Mouse (Mus musculus) kidney, adult 11 months (tissue): ENCODE results near the gene Mt2.

Experiments used
- DNase-seq: peaks from one replicate; pipeline ENCODE4 v3.0.0; 2022

Mt2 gene

DNA sequence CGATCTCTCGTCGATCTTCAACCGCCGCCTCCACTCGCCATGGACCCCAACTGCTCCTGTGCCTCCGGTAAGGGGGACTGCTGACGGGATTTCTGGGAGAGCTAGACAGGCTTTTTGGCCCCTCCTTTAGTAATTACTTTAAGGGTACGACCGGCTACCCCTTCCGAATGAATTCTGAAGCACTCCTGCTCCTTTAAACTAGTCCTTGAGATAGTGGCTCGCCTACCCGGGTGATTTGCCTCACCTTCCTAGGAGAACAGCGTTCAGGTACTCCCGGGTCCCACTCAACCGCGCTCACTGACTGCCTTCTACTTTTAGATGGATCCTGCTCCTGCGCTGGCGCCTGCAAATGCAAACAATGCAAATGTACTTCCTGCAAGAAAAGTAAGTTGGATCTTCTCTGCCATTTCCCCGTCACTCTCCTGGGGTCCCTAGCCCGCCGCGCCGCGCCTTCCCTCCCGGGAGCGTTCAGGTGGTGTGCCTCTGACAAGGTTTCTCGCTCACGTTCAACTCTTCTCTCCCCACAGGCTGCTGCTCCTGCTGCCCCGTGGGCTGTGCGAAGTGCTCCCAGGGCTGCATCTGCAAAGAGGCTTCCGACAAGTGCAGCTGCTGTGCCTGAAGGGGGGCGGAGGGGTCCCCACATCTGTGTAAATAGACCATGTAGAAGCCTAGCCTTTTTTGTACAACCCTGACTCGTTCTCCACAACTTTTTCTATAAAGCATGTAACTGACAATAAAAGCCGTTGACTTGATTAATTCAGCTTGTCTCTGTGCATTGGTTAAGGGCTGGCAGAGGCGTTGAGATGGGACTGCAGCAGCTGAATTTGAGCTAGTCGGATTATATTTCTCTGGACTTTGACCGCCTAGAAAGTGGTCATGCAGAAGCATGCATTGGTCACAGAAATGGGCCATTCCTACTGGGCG lies 607 bp downstream of the Mt2 start:
- DNase-seq: no peak

DNA sequence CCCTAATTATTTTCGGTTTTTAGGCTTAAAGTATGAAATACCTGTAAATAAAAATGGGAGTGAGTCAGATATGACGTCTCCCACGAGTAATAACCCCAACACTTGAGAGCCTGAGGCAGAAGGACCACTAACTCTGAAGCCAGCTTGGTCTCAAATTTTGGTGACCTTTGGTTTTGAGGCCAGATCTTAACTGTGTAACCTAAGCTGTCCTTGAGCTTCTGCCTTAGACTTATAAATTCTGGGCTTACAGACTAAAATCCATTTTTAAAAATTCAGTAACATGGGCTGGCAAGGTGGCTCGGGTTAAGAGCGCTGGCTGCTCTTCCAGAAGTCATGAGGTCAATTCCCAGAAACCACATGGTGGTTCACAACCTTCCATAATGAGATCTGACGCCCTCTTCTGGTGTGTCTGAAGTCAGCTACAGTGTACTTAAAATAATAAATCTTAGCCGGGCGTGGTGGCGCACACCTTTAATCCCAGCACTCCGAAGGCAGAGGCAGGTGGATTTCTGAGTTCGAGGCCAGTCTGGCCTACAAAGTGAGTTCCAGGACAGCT lies 1.5 kb downstream of the Mt2 start:
- DNase-seq: no peak

DNA sequence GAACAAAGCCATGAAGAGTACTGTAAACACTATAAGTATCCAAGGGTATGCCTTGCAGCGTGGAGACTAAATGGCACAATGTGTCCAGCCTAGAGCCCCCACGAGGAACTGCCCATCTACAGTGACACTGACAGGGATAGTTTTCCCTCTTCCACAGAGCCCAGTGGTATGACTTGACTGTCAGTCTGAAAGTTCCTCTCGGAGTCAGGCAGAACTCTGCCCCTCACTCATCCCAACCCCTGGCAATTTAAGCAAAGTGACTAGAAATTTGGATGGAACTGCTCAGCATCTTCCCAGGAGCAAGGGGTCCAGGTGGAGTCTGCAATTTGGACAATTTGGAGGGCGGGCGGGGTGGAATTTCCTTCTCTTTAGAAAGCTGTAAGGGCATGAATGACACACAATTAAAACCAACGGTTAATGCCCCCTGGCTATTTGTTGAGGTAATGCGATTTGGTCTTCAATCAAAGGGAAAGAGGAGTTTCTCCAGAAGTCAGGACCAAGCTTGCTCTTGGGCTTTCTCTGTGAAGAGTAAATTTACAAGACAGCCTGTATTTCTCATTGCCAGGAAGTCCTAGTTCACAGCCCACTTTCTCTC lies 2.3 kb downstream of the Mt2 start:
- no peak for DNase-seq

DNA sequence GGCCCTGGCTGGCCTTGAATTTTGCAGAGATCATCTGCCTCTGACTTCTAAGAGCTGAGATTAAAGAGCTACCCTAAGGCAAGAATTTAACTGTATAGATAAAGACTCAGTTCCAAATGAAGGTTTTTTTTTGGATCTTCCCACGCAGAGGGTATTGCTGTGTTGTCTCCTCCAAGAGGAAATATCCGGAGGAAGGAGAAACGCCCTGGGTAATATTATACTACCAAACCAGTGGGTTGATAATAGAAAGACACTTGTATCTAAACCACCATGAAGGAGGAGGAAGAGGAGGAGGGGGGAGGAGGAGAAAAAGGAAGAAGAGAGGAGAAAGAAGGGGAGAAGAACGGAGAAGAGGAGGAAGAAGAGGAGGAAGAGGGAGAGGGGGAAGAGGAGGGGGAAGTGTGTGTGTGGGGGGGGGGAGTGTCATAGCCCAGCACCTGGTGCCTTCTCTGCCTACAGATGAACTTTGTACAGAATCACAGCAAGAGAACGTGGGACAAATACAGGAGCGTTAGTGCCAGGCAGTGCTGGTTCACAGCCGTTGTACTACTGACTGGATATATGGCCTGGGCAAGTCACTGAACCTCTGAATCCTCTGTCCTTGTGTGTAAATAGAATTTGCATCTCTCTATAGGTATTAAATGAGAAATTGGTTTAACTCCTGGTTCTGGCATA lies 5.4 kb downstream of the Mt2 start:
- no peak for DNase-seq

DNA sequence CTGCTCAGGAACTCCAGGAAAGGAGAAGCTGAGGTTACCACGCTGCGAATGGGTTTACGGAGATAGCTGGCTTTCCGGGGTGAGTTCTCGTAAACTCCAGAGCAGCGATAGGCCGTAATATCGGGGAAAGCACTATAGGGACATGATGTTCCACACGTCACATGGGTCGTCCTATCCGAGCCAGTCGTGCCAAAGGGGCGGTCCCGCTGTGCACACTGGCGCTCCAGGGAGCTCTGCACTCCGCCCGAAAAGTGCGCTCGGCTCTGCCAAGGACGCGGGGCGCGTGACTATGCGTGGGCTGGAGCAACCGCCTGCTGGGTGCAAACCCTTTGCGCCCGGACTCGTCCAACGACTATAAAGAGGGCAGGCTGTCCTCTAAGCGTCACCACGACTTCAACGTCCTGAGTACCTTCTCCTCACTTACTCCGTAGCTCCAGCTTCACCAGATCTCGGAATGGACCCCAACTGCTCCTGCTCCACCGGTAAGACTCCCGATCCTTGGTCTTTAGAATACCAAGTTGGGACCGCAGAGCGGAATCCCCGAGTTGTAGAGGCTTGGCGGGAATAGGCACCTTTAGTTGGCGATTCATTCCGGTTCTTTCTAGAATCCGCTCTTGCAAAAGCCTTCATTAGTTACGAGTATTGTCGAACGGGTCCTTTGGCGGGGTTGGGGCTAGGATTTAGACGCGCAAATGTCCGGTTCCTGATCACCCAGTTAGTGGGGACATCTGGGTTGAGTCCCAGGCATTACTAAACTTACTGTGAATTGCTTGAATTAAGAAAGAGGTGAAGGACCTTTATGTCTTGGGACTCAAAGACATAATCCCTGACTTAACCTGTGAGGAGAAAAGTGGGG lies 6.6 kb downstream of the Mt2 start, which contains the start of gene Mt1:
Gene Mt1 (plus strand): TSS at position 226 of the 856 bp plus-strand sequence.
- peak; percentile 92 for DNase-seq

DNA sequence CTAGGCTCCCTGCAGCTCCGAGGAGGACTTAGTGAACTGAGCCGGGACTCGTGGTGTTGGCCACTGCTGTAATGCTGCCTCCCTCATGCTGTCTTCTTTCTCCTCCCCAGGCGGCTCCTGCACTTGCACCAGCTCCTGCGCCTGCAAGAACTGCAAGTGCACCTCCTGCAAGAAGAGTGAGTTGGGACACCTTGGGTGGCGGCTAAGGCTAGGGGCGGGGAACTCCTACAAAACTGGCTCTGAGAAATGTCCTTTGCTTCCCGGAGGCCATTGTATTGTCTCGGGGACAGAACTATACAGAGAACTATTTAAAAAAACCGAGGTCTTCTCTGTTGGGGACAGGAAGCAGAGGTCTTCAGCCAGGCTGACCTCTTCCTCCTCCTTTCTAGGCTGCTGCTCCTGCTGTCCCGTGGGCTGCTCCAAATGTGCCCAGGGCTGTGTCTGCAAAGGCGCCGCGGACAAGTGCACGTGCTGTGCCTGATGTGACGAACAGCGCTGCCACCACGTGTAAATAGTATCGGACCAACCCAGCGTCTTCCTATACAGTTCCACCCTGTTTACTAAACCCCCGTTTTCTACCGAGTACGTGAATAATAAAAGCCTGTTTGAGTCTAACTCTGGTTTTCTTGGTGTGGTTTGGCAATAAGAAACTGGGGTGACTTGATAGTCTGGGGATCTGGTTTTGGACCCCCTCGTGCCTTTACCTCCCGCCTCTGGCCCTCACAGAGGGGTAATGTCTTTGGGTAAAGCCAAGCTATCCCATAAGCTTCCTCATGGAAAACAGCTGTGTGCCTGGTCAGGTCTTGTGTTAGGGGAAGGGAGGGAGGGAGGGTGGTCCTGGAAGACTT lies 7.5 kb downstream of the Mt2 start:
- no peak for DNase-seq

DNA sequence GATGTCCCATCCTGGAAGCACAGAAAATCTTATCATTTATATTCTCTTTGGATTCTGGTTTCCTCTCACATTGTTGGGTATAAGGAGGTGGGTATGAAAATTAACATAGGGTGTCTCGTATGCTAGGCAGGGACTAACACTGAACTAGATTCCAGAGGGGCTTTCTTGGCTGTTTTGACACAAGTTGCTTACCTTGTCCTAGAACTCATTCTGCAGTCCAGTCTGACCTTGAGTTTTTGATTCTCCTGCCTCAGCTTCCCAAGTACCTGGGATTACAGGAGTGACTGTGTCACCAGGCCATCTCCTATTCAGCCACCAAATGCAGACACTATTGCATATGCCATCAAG lies 8.1 kb downstream of the Mt2 start:
- no peak for DNase-seq

DNA sequence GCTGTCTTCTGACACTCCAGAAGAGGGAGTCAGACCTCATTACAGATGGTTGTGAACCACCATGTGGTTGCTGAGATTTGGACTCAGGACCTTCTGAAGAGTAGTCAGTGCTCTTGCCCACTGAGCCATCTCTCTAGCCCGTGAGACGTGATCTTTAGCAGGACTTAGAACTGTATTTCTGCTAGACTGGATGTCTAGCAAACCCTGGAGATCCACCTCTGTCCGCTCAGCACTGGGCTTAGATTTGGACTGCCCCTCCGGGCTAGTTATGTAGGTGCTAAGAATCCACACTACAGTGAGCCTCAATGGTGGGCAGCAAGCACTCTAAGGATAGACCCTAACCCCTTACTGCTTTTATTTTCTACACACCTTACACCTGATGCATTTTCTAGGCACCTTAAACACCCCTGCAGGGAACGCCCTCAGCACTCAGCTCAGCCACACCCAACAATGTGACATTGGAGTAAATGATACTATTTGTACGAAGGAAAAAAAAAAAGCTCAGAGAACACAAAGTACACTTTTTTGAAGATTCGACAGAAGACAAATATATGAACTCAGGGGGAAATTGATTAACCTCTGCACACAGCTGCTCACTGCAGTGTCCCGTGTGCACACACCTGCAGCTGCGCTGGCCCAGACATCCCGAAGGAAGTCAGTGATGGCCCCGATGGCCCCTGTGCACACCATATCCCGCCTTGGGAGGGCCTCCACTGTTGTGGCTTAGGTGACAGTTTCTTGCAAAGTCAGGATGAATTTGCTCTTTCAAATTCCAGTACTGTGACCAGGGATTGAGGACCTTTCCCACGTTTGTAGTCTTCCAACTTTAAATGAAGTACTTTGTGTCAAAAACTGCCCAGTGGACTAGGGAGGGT lies 9.8 kb downstream of the Mt2 start:
- DNase-seq: no peak

DNA sequence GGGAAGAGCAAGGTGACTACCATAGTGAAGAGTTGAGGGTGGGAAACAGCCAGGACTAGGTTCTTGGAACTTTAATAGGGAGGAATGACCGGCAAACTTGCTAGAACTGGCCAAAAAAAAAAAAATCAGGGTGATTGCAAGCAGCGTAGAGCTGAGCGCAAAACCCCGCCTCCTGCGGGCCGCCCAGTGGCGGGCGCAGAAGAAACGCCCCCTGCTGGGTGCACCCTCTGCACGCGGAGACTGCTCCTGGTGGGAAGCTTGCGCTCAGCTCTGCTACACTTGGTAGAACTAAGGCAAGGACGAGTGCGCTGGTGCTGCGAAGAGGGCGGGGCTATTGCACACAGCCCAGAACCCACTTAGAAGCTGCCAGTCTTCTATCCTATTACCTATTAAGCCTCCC lies 10.7 kb downstream of the Mt2 start:
- peak; percentile 87 for DNase-seq

DNA sequence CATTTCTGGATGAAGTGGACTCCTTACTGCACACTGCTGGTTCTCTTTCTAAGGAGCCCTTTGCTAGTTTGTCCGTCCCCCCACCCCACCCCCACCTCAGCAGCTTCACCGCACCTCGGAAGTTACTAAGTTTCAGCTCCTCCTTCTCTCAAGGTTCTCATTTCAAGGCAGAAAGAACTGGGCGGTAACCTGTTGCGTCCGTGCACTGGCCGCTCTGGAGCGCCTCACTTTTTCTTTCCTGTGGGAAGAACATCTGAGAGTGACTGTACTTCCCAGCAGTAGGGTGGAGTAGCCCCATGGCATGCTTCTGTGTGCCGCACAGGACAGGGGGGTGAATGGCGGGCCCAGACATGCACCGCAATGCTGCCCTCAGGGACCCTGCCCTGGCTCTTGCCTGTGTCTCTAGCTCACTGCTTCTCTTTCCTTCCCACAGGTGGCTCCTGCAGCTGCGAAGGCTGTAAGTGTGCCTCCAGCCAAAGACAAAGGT lies 11.9 kb downstream of the Mt2 start:
- no peak for DNase-seq

DNA sequence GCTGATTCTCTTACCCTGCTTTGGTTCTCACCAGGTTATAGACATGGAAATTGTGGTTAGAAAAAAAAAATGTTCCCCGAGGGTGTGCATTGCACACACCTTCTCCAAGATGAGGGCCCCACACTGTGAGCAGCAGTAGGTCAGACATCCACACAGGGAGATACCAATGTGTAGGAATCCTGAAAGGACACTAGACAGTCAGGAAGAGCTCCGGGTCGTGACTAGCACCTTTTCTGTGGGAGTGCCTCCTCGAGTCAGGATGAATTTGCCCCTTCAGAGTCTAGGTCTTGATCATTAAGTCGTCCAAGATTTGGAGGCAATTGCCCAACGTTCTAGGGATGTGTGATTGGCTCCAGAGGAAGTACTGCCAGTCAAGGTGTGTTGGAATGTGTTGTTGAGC lies 13.3 kb downstream of the Mt2 start:
- no peak for DNase-seq

DNA sequence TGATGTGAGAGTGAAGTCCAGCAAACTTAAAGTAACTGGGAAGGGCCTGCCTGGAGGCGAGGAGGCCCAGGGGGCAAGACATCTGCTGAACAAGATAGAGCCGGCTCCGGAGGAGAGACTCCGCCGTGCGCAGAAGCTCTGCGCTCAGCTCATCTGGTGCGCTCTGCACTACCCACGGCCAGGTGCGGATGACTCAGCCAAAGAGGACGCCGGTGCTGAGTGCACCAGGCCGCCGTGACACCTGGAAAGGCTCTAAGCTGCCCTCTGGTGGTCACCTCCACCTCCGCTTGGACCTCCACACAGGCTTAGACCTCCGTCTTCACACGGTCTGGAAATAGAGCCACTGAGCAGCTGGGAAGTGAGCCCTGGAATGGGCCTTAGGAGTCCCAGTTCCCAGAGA lies 14.1 kb downstream of the Mt2 start:
- peak; percentile 83 for DNase-seq

DNA sequence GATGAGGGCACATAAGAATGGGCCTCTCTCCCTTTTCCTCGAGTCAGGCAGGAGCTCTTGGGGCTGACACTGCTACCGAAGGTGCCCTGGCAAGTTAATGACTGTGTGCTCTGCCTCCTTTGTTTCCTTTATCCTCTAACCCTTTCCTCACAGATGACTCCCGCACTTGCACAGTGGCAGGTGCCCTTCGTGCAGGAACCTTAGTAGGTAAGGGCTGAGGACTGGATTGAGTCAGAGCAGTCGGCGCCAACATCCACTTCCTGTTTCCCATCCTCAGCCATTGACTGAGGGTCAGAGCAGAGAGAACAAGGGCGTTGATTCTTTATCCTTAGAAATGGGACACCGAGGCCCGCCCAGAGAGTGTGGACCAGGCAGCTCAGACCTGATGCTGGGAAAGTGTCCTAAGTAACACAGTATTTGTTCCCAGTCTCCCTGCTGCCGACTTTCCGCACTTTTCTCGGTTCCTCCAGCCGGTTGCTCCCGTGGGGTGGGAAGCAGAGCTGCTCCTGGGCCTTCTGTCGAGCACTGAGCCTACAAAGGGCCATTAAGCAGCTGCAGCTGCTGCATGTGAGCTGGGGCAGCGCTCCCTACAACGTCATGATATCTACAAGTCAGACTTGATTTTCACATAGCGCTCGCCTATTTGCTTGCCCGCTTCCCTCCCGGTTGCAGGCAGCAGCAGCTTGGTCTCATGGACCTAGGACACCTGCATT lies 15.0 kb downstream of the Mt2 start:
- no peak for DNase-seq

DNA sequence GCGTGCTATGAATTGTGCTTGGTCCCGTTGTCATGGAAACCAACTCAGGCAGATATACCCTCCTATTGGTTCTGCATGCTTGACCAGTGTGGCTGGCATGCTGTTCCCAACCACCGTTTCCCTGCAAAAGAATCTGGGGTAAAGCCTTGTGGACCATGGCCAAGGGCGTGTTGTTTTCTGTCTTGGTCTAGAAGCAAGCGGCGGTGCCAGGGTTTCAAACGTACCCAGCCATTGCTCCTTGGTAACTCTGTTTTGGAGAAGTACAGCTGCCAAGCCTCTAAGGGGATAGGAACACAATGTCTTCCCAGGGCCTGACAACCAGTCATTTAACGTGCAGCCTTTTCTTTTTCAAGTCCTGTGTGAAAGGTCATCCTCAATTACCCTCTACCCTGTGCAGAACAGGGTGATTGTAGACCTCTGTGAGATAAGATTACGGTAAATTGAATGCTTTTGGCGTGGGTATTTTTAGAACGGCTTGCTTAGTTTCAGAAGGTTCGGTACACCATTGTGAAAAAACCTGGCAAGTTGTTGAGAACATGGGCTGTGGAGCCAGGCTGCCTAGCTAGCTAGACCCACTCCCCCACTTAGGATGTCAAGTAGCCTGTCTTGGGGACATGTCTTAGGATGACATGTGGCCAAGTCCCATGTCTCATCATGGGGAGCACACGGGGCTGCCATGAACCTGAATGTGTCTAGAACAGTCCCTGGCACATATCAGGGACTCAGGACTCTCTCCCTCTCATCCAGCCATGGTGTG lies 17.0 kb downstream of the Mt2 start:
- DNase-seq: no peak

DNA sequence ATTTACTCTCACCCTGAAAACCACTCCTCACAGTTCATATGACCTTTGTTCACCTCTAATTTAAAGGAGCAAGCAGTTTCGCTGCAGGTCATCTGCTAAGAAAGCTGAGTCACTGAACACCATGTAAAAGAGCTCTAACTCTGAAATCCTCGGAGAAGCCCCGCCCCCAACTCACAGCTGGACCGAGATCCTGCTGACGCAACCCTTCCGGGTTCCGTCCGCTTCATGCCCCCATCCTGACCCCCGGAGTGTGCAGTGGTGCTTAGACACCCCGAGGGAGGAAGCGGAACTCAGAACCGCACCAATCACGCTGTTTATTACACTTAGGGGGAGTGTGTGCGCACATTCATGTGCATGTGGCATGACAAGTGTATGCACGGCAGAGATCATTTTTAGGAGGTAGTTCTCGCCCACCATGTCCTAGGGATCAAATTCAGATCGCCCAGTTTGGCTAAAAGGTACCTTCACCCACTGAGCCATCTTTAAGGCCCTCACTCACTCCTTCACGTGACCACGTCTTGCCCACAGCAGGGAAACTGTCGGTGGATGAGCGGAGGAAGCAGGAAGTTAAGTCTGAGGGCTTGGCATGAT lies 18.7 kb downstream of the Mt2 start:
- DNase-seq: peak; percentile 83

DNA sequence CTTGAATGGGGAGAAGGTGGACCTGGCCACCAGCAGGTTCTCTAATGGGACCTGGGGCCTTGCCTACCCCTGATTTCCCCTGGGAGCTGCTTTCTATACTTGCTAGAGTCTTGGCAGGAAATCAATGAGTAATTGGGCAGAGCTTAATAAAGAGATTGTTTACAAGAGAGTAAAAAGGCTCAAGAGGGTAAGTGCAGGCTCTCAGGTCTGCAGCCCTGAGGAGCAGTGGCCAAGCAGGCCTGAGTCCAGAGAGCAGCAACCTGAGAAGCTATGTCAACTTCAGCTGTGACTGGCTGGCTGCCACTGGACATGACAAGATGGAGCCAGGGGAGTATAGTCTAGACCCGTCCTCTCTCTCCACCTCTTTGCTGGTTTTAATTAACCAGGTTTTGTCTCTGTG lies 20.5 kb downstream of the Mt2 start:
- no peak for DNase-seq

DNA sequence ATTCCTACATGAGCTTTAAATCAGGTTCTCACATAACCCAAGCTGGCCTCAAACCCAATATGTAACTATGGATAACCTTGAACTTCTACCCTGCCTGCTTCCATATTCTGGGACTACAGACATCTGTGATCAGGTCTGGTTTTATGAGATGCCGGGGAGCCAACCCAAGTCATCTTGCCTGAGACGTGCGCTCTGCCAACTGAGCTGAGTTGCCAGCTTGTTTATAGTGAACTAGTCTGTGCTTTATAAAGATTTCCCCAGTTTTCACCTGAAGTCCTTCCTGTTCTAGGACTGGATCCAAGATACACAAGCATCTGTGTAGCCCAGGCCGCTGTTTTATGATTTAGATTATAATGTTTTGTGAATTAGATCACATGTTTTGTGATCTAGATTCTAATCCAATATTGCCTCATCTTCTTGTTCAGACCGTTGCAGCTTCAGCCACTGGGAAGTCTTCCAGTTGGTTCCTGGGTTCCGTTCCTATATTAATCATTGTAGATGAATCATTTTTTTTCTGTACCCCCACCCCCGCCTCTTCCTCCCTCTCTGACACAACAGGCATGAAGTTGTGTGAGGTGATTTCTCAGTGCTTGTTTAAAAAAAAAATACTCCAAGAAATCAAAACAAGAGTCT lies 22.2 kb downstream of the Mt2 start:
- no peak for DNase-seq

DNA sequence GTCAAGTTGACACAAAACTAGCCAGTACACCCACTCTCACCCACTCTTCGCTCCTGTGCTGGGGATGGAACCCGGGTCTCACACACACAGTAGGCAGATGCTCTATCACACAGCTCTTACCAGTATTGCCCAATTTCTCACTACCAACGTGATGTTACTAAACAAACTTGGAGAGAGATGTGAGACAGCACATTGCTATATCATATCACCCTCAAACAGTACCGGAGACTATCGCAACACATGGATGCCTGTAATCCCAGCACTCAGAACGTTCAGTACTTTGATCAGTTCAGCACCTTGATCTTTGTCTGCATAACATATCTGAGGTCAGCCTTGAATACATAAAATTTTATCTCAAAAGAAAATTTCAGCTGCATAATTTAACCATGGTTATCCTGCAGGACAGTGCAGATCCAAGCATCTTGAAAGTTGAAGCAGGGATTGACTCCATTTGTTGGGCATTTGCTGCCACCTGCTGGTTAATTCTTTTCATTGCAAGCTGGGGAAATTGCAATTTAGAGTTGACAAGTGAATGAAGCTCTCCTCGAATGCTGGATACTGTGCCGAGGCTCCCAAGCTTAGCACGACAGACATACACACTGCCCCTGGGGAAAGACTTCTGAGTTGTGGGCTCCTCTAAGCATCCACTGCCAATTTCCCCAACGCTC lies 26.9 kb downstream of the Mt2 start:
- no peak for DNase-seq
